Mouse (Mus musculus) erythroblast, embryonic 14.5 days (primary cell): ENCODE data around the gene Nr1d1.

ENCODE experiments used
- GATA1 ChIP-seq: IDR thresholded peaks from 2 replicates; pipeline ENCODE4 v1.6.1; 2012; ENCODE audit warnings: low read length, inconsistent platforms, mixed read lengths
- TAL1 ChIP-seq: IDR thresholded peaks from 3 replicates; pipeline ENCODE4 v1.6.1; 2012; ENCODE audit warnings: low read length, inconsistent platforms, mixed read lengths

DNA sequence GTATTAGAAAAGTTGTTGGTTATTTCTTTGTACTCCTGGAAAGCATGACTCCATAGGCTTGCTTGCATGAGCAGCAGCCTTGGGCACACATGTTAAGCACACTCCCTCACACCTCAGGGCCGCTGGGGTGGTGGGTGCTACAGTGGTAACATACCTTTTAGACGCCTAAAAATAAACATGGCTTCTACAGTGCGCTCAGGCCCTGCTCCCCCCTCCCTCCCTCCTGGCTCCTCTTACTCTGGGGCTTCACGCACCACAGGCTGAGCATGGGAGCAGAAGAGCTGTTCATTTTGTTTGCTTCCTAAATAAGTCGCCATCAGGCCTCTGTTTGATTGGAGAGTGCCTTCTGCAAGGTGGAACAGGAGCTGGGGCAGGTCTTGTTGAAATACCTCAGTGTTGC lies 22.2 kb upstream of the Nr1d1 start:
- TF ChIP-seq GATA1 (no peak), TAL1 (no peak)
